Mouse (Mus musculus) megakaryocyte progenitor cell, adult 5-6 weeks (primary cell): Measurements from ENCODE around the gene Cnot6. TPM values are rescaled to one million over a fixed set of nuclear protein-coding genes. Genes with fewer than 3 reads are reported as not detected.

ENCODE experiments used
- total RNA-seq, 2 experiments: library from RNA; stranded (forward) in 1 of 2; stranded (reverse) in 1 of 2; fragments of 157-497, 149-512 nt in 1 of 2; fragments of 200-1000 nt in 1 of 2; gene quantifications; 2 replicates each; pipeline versions ENCODE4 v1.2.3 to v1.2.4; 2015 to 2017

Cnot6 gene
- total RNA-seq, 2 experiments from 2014 or later = 52.2 to 89.8 TPM

Other genes with a start within 250 kb of the Cnot6 start
- gene Olfr1386, start 247.7 kb downstream of the Cnot6 start, total RNA-seq (2015) = not detected in 2 replicates
- not detected in 2 replicates for gene Olfr1386, start 247.7 kb downstream of the Cnot6 start, total RNA-seq (2017)
- 0.10 TPM in 1 of 2 replicates, not detected in the other for gene Olfr1385, start 223.7 kb downstream of the Cnot6 start, total RNA-seq (2015)
- 0.17 TPM in 1 of 2 replicates, not detected in the other for gene Olfr1385, start 223.7 kb downstream of the Cnot6 start, total RNA-seq (2017)
- not detected in 2 replicates for gene Olfr1384, start 206.0 kb downstream of the Cnot6 start, total RNA-seq (2015)
- gene Olfr1384, start 206.0 kb downstream of the Cnot6 start, total RNA-seq (2017) = not detected in 2 replicates
- not detected in 2 replicates for gene Olfr1383, start 193.1 kb downstream of the Cnot6 start, total RNA-seq (2015)
- gene Olfr1383, start 193.1 kb downstream of the Cnot6 start, total RNA-seq (2017) = not detected in 2 replicates
- gene Olfr1382, start 184.5 kb downstream of the Cnot6 start, total RNA-seq (2015) = not detected in 2 replicates
- not detected in 2 replicates for gene Olfr1382, start 184.5 kb downstream of the Cnot6 start, total RNA-seq (2017)
- gene Olfr1381, start 169.3 kb downstream of the Cnot6 start, total RNA-seq (2015) = not detected in 2 replicates
- not detected in 2 replicates for gene Olfr1381, start 169.3 kb downstream of the Cnot6 start, total RNA-seq (2017)
- not detected in 2 replicates for gene Olfr1380, start 155.8 kb downstream of the Cnot6 start, total RNA-seq (2015)
- gene Olfr1380, start 155.8 kb downstream of the Cnot6 start, total RNA-seq (2017) = not detected in 2 replicates
- 0.02 and 0.07 TPM in 2 replicates for gene Flt4, start 103.5 kb downstream of the Cnot6 start, total RNA-seq (2015)
- gene Flt4, start 103.5 kb downstream of the Cnot6 start, total RNA-seq (2017) = 0.17 and 0.24 TPM in 2 replicates
- gene Scgb3a1, start 49.1 kb downstream of the Cnot6 start, total RNA-seq (2015) = not detected in 2 replicates
- gene Scgb3a1, start 49.1 kb downstream of the Cnot6 start, total RNA-seq (2017) = not detected in 2 replicates
- 0.24 and 0.39 TPM in 2 replicates for gene Gfpt2, start 81.5 kb upstream of the Cnot6 start, total RNA-seq (2015)
- 0.37 TPM in 1 of 2 replicates, not detected in the other for gene Gfpt2, start 81.5 kb upstream of the Cnot6 start, total RNA-seq (2017)
- 32.9 and 40.2 TPM in 2 replicates for gene Mapk9, start 134.0 kb upstream of the Cnot6 start, total RNA-seq (2015)
- 31.1 and 56.3 TPM in 2 replicates for gene Mapk9, start 134.0 kb upstream of the Cnot6 start, total RNA-seq (2017)
- gene Rasgef1c, start 189.1 kb upstream of the Cnot6 start, total RNA-seq (2015) = 0.15 and 0.17 TPM in 2 replicates
- gene Rasgef1c, start 189.1 kb upstream of the Cnot6 start, total RNA-seq (2017) = 0.12 and 0.30 TPM in 2 replicates